Mouse (Mus musculus) ovary, postnatal 14 days (tissue): ENCODE data around the gene Klhl32.
"Not testable (repeated sequence)": the region's sequence is repeated elsewhere in the genome, so short reads cannot be mapped to it uniquely, and the experiment has no call there.

Experiments
- DNase-seq: peaks from one replicate; pipeline ENCODE4 v3.0.0; 2022; ENCODE audit warnings: low spot score

The Klhl32 gene

DNA sequence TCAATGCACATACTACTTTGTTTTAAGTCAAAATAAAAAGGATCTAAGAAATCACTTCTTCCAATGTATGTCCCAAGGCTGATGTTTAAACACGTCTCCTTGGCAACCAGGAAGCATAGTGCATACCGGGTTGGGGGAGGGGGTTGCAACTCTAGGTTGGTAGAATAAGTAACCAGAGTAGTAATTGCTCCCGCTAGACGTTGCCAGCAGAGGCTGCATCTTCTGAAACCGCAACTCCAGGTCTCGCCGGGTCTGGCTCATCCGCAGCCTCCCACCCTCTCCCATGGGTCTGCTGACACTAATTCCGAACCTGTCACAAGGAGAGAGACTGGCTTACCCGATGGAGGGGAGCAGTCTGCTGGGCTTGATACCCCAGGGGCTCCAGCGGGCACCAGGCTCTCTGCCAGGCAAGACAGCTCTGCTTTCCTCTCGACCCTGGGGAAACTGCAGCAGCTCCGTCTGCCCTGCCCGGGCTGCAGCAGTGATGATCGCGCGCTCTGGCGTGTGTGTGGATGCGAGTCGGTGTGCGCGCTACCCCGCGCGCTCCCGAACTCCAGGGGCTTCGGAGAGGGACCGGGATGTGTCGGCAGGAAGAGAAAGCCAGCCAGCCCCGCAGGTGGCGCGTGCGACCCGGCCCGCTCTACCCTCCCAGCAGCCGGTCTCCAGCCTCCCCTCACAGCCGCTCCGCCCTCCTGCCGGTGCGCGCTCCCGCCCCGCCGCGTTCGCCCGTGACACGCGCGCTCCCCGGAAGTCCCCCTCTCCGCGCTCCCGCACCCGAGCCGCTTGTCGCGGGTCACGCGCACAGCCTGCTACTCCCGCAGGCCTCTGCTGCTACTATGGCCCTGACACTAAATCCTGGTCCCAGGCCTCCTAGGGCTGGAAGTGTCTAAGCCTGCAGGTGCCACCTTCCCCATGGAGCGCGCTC is at the start of gene Klhl32:
TSS of gene Klhl32 (minus strand) at position 724 of the 925 bp plus-strand sequence.
- DNase-seq, result peak; percentile 64

DNA sequence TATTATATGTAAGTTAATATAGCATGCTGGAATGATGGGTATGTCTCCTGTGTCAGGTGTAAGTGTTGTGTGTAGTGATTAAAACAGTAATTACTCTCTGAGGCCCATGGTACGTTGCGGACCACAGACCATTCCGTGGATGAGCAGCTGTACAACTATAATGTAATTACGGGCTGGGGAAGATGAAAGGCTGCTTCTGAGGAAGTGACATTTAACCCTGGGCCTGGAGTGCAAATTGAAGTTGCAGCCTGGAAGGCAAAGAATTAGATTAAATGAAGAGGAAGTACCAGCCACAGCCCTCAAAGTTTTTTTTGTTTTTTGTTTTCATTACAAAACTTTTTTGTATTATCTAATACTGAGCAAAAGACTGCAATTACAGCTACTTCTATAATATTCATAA is 48.2 kb upstream of the Klhl32 start:
- no peak for DNase-seq

DNA sequence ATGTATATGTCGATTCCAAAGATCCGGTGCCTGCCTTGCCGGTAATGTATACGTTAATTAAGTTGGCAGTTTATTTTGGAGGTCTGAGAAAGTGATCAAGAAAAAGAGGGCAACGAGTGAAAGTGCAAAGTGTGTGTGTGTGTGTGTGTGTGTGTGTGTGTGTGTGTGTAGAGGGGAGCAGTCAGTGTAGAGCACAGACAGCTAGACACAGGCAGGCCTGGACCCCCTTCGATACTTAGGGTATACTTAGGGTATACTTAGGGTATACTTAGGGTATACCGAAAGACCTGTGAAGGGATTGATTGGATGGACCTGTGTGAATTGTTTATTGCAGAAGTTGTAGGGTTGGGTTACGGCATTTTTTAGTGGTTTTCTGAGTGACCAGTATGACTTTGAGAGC is 47.7 kb upstream of the Klhl32 start:
- no peak for DNase-seq

DNA sequence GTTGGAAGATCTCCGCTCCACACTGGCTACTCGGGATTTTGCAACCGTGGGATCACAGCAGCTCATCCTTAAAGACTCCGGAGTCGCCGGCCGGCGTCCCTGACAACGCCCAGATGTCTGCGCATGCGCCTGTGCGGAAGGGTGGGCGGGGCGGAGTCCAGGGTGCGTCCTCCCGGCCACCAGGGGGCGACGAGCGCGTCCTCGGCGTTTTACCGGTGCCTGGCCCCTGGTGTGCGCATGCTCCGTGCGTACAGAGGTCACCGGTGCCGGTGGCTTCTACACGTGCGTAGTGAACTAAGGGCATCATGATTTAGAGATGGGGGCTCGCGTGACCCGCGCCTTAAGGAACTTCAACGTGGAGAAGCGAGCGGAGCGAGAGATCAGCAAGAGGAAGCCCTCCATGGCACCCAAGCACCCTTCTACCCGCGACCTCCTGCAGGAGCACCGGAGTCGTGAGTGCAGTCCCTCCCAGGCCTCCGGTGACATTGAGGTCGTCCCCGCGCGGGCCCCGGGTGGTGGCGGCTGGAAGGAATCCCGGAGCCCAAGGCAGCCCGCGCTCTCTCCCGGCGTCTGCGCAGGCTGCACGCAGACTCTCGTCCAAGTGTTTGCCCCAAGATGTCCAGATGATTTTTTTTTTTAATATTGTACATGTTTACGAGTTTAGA is 47.1 kb upstream of the Klhl32 start, which contains the start of gene Ndufaf4:
TSS of gene Ndufaf4 (plus strand) at position 233 of the 665 bp plus-strand sequence.
- peak; percentile 98 for DNase-seq

DNA sequence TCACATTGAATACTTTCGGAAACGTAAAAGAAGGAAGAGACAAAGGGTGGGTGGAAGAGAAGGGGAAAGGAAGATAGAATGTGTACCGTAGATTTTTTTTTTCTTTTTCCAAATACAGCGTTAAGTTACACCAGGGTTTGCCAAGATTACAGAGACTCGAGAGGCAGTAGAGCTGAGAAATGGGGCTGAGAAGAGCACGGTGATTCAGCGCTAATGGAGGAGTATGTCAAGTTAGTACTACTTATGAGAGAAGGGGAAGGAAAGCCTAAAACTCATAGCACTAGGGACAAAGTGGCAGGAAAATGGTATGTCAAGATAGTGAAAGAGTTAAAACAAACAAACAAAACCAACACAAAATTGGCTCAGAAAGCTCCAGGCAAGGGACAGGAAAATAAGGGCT is 46.4 kb upstream of the Klhl32 start:
- no peak for DNase-seq

DNA sequence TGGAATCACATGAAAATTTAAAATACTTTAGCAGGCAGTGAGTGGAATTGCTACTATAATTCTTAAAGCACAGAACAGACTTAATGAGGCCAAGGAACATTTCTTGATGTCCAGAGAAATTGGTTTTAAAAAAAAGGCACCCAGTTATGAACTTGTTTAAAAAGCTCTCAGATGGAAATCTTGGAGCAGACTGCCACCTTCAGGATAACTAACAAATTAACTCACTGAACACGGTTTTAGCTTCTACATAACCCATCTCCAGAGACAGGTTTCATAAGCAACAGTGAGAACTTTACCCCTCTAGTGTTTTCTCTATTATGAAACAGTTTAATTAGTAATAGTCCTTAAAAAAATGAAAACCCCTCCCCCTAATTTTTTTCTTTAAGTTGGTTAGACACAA is 45.9 kb upstream of the Klhl32 start:
- DNase-seq, result no peak

DNA sequence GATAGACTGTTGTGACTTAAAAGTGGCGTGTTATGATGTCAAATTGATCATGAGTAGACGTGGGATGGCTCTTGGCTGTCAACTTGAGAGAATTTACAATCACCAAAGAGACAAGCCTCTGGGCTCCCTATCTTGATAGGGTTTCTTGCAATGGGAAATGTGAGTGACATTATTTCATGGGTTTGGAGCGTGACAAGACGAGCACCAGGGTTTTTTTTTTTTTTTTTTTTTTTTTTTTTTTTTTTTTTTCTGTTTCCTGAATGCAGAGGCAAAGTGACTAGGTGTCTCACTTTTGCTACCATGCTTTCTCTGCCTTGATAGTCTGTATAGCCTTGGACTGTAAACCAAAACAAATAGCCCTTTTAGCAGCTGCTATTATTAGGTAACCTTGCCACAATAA is 43.7 kb upstream of the Klhl32 start:
- DNase-seq, result no peak

DNA sequence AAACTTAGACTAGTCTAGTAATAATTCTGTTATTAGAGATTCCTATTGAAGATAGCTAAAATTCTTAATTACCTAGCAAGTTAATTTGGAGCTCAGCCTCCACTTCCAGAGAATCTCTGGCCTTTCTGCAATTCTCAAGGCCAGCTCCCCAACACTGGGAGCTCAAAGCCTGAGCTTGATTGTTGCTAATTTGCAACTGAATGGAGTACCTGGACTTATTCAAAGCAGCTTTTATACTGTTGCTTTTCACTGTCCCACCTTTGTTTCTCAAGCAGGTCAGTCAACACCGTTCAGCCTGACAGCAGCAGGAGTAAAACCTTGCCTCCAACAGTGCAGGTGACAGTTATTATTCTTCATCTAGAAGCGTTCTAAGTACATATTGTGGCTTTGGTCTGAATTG is 41.4 kb upstream of the Klhl32 start:
- DNase-seq, result not testable (repeated sequence)

DNA sequence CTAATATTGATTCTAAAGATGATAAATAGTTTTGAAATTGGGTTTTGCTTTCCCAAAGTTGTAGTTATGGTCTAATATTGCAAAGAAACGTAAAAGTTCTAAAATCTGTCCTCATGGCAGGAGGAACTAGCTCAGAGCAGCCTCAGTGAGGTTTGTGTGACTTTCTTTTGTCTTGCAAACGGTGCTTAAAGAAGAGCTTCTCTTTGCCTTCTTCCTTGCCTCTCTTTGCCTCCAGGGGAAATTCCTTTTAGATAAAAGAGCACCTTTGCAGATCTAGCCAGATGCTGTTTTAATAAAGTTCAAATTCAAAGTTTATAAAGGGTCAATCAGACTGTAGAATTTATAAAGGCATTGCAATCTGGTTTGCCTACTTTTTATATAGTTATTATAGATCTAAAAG is 38.5 kb upstream of the Klhl32 start:
- not testable (repeated sequence) for DNase-seq

DNA sequence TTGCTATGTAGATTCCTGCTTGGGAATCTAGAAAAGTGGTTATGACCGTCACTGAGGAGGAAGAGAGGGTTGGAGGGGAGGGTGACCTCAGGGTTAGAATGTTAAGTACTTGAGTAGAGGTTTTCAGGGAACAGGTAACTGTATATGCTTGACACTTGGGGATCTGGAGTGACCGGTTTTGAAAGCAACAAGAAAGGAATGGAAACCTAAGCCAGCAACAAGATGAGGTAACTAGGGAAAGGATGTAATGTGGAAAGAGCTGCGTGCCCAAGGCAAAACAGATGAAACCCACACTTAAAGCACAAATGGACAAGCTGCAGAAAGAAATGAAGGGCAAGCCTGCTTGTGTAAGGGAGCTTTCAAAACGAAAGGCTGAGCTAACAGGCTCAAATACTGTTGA is 18.3 kb upstream of the Klhl32 start:
- DNase-seq, result no peak

DNA sequence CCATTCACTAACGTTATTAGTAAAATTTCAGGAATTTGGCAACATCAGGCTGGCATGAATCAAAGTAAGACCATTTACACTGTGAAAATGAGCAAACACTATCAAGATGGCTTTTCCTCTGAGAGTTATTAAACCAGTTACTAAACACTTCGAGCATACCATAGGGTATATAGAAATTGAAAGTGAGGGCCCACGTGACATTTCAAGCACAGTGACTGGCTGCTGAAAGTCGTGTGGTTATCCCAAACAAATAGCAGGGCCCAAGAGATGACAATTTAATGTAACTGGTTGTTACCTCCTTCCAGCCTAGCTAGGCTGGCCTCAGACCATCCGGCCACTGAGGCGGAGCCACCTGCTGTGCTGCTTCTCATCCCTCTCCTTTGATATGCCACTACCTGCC is 14.8 kb upstream of the Klhl32 start:
- no peak for DNase-seq

DNA sequence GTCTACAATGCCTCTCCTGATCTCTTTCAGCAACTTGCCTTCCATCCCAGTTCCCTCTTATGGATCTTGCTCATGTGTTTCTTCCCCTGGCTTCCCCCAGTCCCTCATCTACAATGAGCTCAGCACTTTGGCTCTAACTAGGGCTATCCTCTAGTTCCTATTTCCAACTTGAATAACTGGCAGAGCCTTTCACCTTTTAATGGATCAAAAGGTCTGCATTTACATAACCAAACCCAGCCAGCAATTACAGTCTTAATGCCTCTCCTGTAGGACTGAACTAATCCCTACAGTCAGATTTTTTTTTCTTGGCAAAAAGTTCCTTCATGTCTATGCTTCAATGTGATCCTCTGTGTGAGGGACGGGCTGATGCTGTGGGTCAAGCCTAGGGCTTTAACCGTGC is 3.5 kb downstream of the Klhl32 start:
- no peak for DNase-seq

DNA sequence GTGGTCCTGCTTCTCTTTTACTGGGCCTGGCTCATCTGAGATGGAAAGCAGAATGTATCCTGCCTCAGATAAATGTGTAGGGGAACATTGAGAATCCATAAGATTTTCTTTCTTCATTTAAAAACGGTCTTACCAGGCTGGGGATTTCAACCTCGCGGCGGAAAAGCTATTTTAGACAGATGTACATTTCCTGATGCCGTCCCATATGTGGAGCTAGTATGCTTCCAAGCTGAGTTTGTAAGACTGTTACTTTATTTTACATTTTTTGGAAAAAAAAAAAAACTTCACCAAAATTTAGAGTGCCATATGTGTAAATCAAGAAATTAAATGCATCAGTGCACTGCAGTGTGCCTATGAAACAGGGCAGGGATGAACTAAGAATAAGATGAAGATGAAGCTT is 5.4 kb downstream of the Klhl32 start:
- no peak for DNase-seq

DNA sequence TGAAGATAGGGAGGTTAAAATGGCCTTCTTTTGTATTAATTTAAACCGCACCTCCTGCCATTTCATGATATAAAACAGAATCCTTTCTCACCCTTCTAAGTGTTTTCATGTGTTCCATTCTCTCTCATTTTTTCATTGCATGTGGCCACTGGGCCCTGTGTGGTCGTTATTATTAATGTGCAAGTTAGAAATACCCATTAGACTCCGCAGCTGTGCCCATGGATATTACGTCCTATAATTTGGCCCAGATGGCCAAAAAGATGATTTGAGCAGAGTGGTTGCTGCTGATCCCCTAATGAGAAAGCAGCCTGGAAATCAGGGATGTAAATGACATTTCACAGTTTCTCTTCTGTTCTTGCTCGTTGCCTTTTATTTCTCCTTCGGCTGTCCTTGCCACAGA is 12.4 kb downstream of the Klhl32 start:
- no peak for DNase-seq

DNA sequence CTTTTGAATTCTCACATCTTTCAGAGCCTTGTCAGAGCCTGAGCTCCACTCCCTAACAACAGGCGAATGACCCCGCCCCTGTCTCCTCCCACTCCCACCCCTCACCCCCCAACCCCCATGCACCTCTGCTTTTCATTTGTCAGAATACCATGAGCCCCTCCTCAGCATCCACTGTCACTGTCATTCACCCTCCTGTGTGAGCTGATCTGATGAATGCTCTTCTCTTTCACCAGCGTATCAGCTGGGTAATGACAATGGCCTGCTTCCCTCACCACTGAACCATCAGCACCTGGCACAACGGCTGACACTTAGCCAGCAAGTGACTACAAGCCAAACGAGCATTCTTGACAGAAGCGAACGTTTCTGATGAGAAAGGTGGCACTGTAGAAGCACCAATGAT is 15.4 kb downstream of the Klhl32 start:
- no peak for DNase-seq

DNA sequence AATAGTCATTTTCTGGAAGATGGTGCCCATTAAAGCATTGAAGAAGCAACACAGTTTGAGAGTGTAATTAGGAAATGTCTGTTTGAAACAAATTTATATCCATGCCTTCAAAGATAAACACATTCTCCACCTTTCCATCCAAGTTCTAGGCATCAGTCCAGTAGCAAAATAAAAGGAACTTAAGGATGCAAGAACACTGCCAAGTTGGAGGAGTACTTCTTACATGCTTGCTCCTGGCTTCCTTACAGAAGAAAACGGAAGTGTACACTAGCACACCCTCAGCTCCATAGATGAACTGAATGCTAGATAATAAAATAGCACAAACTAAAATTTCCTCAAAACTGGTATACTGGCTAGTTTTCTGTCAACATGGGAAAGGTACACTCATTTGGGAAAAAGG is 42.6 kb downstream of the Klhl32 start:
- DNase-seq, result no peak

DNA sequence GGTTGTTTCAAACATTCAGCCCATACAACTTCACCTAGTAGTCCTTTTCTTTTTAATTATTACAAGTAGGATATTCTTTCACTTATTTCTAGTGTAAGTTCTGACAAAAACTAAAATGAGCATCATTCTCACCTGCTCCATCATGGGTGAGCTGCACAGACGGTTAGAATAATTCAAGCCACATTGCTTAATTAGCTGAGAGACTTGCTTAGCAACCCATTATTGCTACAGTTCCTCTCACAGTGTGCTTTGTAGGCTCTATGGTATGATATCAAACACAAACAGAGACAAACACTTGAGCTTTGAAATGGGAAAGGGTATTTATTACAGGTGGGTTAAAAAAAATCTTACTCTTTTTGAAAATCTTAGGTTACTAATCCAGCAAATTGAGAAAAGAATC is 49.0 kb downstream of the Klhl32 start:
- DNase-seq, result no peak

DNA sequence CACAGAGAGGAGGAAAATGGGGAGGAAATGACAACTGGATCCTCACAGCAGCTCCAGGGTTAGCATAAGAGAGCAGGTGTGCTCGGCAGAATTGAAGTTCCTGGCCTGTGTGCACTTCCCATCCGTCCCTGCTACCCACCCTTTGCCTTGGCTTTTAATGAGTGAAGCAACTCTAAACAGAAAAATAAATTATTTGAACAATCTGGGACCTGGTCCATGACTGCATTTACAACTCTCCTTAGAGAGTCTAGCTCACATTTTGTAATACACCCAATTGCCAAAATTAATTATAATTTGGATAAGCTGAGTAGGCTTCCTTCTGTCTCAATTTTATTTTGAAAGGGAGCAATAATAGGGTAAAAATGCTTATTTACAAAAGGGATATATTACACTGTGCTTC is 49.6 kb downstream of the Klhl32 start:
- no peak for DNase-seq

DNA sequence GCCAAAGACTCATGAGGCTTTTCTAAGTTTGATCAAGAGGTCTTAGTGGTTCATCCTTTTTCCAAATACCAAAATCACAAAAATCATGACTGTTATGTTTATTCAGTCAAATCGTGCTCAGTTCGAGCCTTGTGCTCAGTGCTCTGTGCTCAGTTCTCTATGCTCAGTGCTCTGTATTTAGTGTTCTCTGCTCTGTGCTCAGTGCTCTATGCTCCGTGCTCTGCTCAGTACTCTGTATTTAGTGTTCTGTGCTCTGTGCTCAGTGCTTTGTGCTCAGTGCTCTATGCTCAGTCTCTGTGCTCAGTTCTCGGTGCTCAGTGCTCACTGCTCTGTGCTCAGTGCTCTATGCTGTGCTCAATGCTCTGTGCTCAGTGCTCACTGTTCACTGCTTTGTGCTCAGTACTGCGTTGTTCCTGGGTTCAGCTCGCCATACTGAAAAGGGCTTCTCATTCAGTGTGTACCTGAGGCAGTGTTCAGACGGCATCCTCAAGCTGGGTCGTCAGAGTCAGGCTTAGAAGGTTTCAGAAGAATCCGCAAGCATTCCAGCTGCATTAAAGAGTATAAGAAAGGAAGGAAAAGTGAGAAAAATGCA is 50.5 kb downstream of the Klhl32 start:
- DNase-seq, result no peak

DNA sequence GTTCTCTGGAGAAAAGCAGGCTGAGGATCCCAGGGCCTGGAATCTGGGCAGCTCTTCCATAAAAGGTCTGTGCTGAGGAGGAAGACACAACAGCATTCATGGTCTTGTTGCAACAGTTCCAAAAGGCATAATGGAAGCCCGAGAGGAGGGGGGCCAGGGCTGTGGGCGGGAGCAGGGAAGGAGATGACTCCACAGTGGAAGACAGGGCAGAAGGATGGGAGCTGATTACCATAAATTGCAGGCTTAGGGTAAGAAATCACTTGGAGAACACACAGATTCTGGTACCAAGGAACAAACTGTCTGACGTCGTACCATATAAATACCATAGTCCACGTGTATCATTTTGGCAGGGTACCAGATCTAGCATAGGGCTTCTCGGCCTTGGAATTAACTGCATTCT is 51.9 kb downstream of the Klhl32 start:
- DNase-seq, result no peak

DNA sequence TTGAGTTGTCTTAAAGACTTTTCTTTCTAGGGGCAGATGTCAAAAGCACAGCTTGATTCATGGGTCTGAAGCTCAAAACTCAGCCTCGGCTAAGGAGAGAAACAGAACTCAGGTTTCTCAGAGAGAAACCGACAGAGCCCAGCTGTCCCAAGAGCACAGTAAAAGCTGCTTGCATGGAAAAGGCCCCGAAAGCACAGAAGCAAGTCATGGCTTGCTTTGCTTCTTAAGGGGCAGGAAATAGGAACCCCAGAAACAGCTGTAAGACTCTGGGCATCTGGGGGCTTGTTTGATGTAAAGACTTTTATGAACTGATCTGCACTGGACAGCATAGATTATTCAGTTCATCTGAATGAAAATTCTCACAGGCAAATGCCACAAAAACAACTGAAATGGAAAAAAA is 53.1 kb downstream of the Klhl32 start:
- DNase-seq, result no peak

DNA sequence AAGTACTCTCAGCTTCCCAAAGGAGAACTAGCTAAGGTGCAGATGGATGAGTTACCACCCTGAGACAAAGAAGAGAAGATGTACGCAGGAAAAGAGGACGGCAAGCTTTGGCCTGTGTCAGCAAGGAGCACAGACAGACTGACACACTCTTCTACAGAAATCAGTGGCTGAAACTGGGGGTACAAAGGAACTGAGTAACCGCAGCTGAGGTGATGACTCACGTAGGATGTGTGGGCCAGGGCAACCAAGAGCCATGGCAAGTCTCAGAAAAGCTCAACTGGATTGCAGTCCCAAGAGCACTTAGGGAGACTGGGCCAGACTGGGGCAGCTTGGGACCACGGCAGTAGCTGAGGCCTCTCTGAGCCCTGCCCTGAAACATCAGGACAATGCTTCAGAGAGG is 53.6 kb downstream of the Klhl32 start:
- DNase-seq, result no peak

DNA sequence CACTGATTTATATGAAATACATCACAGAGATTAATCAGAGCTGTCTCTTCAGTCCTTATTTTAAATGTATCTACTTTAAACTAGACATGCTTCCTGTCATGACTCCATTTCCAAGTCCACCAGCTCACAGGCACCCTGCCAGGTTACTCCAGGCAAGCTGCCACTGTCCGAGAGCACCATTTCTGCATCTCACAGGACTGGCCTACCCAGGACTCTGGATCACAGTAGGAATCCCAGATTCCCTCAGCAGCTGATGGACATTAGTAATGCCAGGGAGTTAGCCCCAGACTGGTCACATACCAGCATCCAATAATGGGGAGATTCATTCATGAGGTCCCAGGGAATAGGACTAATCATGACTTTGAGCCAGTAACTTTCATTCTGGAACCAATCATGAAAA is 54.7 kb downstream of the Klhl32 start:
- no peak for DNase-seq
